Mouse (Mus musculus) heart, adult 2 months (tissue): ENCODE data around the gene BC107364.

Experiments used
- CTCF ChIP-seq: fragments of 200-600 bp; IDR thresholded peaks from 2 replicates; pipeline ENCODE4 v1.8.1; 2022; ENCODE audit warnings: antibody characterized with exemption, mild to moderate bottlenecking, moderate library complexity
- POLR2A ChIP-seq: fragments of 200-500 bp; IDR thresholded peaks from 2 replicates; pipeline ENCODE4 v1.6.1; 2011; ENCODE audit warnings: mild to moderate bottlenecking, low read depth, low read length, control low read depth; ENCODE audit not compliant: insufficient read depth

- TF ChIP-seq POLR2A (no peak), CTCF (no peak)
Measured at GRCm38 (mm10) chr3:96417850-96418815, 34.0 kb downstream of the BC107364 start.
